9 mouse cellular contexts compared by ENCODE assay signal in the genomic region with DNA sequence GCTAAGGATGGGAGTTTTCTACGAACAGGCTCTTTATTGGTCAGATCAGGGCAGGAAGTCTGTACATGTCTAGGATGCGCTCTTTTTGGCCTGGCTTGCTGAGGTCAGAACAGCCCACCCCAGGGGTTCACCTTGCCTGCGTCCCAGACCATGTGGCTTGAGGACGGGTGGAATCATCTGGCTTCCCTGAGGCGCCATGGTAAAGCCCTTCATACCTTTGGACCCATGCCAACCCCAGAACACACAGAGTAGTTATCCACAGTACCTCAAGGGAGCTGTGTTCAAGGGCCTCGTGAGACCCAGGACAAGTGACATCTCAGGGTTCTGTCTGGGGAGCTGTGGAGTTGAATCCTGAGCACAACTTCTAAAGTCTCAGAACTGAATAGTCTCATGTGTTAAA. TPM values are rescaled to one million over a fixed set of nuclear protein-coding genes. Genes with fewer than 3 reads are reported as not detected.
"Had no signal": no experiment of that assay in that cellular context is flagged by ENCODE, and none has a peak within 500 bp of the region (broad histone marks: within the 10 kb centered on the region; RNA-seq: fewer than 3 reads in every experiment).

No protein-coding gene starts in this region.

- H3K4me3 ChIP-seq: limb, embryonic 12.5 days; liver, embryonic 13.5 days; lung, embryonic 15.5 days; megakaryocyte, embryonic 14.5 days; midbrain, embryonic 12.5 days had no signal

- H3K27ac ChIP-seq: limb, embryonic 12.5 days; liver, embryonic 13.5 days; lung, embryonic 15.5 days; macrophage; midbrain, embryonic 12.5 days; stomach, postnatal 0 days had no signal

- DNase-seq: liver, embryonic 13.5 days; liver, postnatal 0 days had no signal

RNA-seq across cellular contexts. Expression of a gene that starts 43.4 kb away (rescaled TPM):
- total RNA-seq: midbrain, postnatal 0 days had no signal
